Mouse (Mus musculus) adrenal gland, adult 8-10 months (tissue): ENCODE measurements around the gene Tmx4. TPM values are rescaled to one million over a fixed set of nuclear protein-coding genes. Genes with fewer than 3 reads are reported as not detected.
A peak's percentile ranks its signal among the peaks of the same experiment; 100 is the strongest.

Experiments
- DNase-seq: peaks from one replicate; pipeline ENCODE4 v3.0.0; 2022
- total RNA-seq, 4 experiments: library from RNA; stranded (reverse); gene quantifications; 2 replicates each; pipeline ENCODE4 v1.2.4; 2022

Gene Tmx4
- total RNA-seq, 4 experiments from 2014 or later, result 46.9 to 59.3 (median 54.2) TPM

- DNase-seq, result no peak
Measured at GRCm38 (mm10) chr2:134554221-134554727, 89.7 kb downstream of the Tmx4 start, which contains the start of gene Hao1. Hao1 (minus strand) TSS chr2:134554368.

DNA sequence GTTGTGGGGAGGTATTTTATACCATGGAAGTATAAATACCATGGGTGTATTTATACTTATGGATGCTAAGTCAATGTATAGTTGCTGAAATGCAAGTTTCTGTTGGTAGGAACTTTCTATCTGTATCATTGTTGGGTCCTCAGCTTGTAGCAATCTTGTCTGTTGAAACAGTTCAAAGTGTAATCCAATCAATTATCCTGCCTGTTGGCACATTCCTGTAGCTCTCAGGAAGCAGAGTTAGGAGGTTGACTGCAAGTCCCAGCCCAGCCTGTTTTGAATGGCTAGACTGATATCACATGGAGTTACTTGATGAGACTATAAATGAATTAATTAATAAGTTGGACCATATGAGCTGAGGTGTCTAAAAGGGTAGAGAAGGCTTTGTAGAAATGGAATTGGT is 91.6 kb downstream of the Tmx4 start:
- DNase-seq, result no peak

DNA sequence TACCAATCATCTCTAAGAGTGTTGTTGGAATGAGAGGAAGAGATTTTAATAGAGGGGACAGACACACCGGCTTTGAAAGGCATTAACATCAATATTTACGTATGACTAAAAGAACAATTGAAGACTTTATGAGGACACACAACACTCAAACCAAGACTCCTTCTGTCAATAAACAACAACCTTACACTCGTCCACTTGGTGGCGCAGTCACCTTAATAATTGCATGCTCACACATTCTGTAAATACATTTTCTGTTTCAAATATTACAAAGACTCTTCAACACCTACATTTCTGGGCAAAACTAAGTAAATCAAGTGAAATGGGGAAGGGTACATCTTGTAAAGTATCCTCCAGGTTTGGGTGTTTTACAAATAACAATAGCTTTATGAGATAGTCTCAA is 94.2 kb downstream of the Tmx4 start:
- DNase-seq, result no peak

DNA sequence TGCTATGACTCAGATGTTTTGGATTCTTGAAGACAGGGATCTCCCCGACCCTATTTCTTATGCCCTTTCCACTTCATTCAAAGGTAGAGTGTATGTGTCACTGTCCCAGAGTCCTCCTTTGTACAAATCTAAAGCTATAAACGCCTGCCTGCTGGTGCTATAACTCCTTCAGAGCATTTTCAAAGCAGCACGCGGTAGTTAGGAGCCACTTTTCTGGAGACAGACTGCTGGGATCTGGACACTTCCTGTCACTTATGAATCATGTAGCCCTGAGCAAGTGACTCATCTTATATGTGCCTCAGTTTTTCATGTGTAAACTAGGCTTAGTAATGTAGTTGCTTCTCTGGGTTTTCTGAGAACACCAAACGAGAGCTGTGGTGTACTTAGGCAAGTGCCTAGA is 98.8 kb downstream of the Tmx4 start:
- peak; percentile 8 for DNase-seq

DNA sequence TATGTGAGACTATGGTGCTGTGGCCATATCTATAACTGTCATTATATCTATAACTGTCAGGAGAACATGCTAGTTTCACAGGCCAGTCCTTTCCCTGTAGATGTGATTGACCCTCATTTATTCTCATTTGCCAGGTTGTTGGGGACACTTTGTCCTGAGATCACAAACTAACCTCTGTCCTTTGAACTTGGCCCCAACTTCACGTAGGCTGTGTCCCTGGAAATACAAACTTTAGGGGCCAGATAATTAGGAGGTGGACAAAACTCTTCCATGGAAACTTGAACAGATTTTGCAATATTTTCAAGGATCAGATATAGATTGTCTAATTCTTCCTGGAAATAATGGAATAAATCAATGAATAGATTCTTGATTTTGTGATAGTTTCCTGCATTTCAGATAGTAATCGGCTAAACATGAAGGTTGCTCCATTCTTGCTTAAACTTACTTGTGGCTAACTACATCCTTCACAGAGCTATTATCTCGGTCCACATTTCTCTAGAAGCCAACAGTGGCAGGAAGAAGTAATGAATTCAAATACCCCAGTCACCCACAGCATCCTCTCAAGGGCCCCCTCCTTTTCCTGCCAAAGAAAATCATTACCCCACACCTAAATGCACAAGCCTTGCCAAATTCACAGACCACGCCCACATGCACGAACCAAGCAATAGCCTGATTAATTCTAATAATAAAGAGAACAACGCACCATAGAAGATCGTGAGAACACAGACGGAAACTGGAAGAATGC is 99.5 kb downstream of the Tmx4 start:
- no peak for DNase-seq

Other genes starting within 250 kb of the Tmx4 start
- 1 to 10 TPM in 1 of 4 experiments, under 1 TPM in 2, not detected in 1; 0.32 to 2.2 (median 0.44) TPM for gene Hao1, start 89.8 kb downstream of the Tmx4 start, total RNA-seq
- 100 to 1,000 TPM in 3 of 4 experiments, 10 to 100 TPM in 1; 95.6 to 151 (median 117) TPM for gene Plcb1, start 141.9 kb upstream of the Tmx4 start, total RNA-seq